Mouse (Mus musculus) CH12.LX (cell line): ENCODE results near the gene Igsf21. TPM values are rescaled to one million over a fixed set of nuclear protein-coding genes. Genes with fewer than 3 reads are reported as not detected.

Experiments
- DNase-seq: peaks from one replicate; pipeline ENCODE4 v3.0.0-alpha.2; 2013; ENCODE audit errors: extremely low read depth
- H3K27ac ChIP-seq: 2 replicates; pipeline ENCODE4 v1.5.1; 2012; ENCODE audit warnings: low read depth, mild to moderate bottlenecking, control low read depth, moderate library complexity; ENCODE audit not compliant: insufficient read depth
- H3K27me3 ChIP-seq: replicated peaks from 2 replicates; pipeline ENCODE3; 2012; ENCODE audit warnings: inconsistent platforms
- H3K36me3 ChIP-seq, 2 experiments: replicated peaks in 1 of 2; 2 replicates each; pipeline versions ENCODE3 to v1.6.1; 2012; ENCODE audit warnings: inconsistent platforms in 1 of 2, low read length in 1 of 2, mild to moderate bottlenecking in 1 of 2, mixed read lengths in 1 of 2, moderate library complexity in 1 of 2; ENCODE audit not compliant: control insufficient read depth in 1 of 2, insufficient read depth in 1 of 2
- H3K4me1 ChIP-seq, 2 experiments: 2 replicates each; pipeline ENCODE4 v1.6.1; 2012; ENCODE audit warnings: inconsistent platforms in 1 of 2, moderate library complexity in 1 of 2; ENCODE audit not compliant: insufficient read depth in 2 of 2, control insufficient read depth in 1 of 2
- H3K4me2 ChIP-seq: 2 replicates; pipeline ENCODE4 v1.6.1; 2012; ENCODE audit warnings: low read depth, mild to moderate bottlenecking, control low read depth; ENCODE audit not compliant: poor library complexity, insufficient read depth, severe bottlenecking
- H3K4me3 ChIP-seq, 3 experiments: fragments of 150-350 bp in 1 of 3; sonication (generic) in 1 of 3; replicated peaks in 1 of 3; 2 replicates each; pipeline versions ENCODE3 to v1.5.1; 2011 to 2012; ENCODE audit warnings: low read depth in 2 of 3, low read length in 2 of 3, mild to moderate bottlenecking in 2 of 3, moderate library complexity in 2 of 3, control low read depth in 1 of 3, improper control_type of control experiment in 1 of 3, inconsistent platforms in 1 of 3, mixed read lengths in 1 of 3; ENCODE audit not compliant: poor library complexity in 1 of 3
- H3K79me2 ChIP-seq: replicated peaks from 2 replicates; pipeline ENCODE4 v1.6.1; 2012; ENCODE audit warnings: mild to moderate bottlenecking, moderate library complexity; ENCODE audit not compliant: control insufficient read depth, poor library complexity, insufficient read depth, severe bottlenecking; ENCODE audit errors: extremely low read depth
- H3K9ac ChIP-seq: 2 replicates; pipeline ENCODE4 v1.6.1; 2012; ENCODE audit warnings: low read depth, mild to moderate bottlenecking, control low read depth, moderate library complexity; ENCODE audit not compliant: insufficient read depth
- H3K9me3 ChIP-seq: replicated peaks from 2 replicates; pipeline ENCODE3; 2012; ENCODE audit warnings: low read length, inconsistent platforms, mixed read lengths
- CHD1 ChIP-seq: IDR thresholded peaks from 2 replicates; pipeline ENCODE4 v1.6.1; 2012; ENCODE audit warnings: low read depth, low read length, improper control_type of control experiment, inconsistent platforms
- CHD2 ChIP-seq: IDR thresholded peaks from 2 replicates; pipeline ENCODE4 v1.6.1; 2011; ENCODE audit warnings: low read length, improper control_type of control experiment
- E2F4 ChIP-seq: IDR thresholded peaks from 2 replicates; pipeline ENCODE4 v1.6.1; 2011; ENCODE audit warnings: low read depth, low read length, improper control_type of control experiment; ENCODE audit not compliant: insufficient replicate concordance
- ELF1 ChIP-seq: IDR thresholded peaks from 2 replicates; pipeline ENCODE4 v1.6.1; 2014; ENCODE audit warnings: low read depth, mild to moderate bottlenecking, inconsistent platforms, low read length, improper control_type of control experiment
- EP300 ChIP-seq: IDR thresholded peaks from 2 replicates; pipeline ENCODE4 v1.6.1; 2011; ENCODE audit warnings: low read length, improper control_type of control experiment
- ETS1 ChIP-seq: conservative IDR thresholded peaks from 2 replicates; pipeline ENCODE4 v1.6.1; 2012; ENCODE audit warnings: low read depth, mild to moderate bottlenecking, inconsistent platforms, low read length, improper control_type of control experiment, moderate library complexity
- GABPA ChIP-seq: IDR thresholded peaks from 2 replicates; pipeline ENCODE4 v1.6.1; 2012; ENCODE audit warnings: low read depth, low read length, improper control_type of control experiment, inconsistent platforms; ENCODE audit not compliant: insufficient replicate concordance
- HCFC1 ChIP-seq: IDR thresholded peaks from 2 replicates; pipeline ENCODE4 v1.6.1; 2012; ENCODE audit warnings: low read depth, mild to moderate bottlenecking, inconsistent platforms, low read length, improper control_type of control experiment
- IRF4 ChIP-seq: IDR thresholded peaks from 2 replicates; pipeline ENCODE4 v1.6.1; 2014; ENCODE audit warnings: low read depth, mild to moderate bottlenecking, inconsistent platforms, low read length, improper control_type of control experiment
- JUN ChIP-seq: IDR thresholded peaks from 2 replicates; pipeline ENCODE4 v1.6.1; 2011; ENCODE audit warnings: low read depth, mild to moderate bottlenecking, low read length, improper control_type of control experiment, moderate library complexity; ENCODE audit not compliant: insufficient read depth
- JUND ChIP-seq: conservative IDR thresholded peaks from 2 replicates; pipeline ENCODE4 v1.6.1; 2011; ENCODE audit warnings: low read depth, low read length, improper control_type of control experiment
- KAT2A ChIP-seq: IDR thresholded peaks from 2 replicates; pipeline ENCODE4 v1.6.1; 2012; ENCODE audit warnings: low read length, improper control_type of control experiment, inconsistent platforms; ENCODE audit not compliant: insufficient replicate concordance
- MAFK ChIP-seq: IDR thresholded peaks from 2 replicates; pipeline ENCODE4 v1.6.1; 2011; ENCODE audit warnings: low read length, improper control_type of control experiment; ENCODE audit not compliant: insufficient replicate concordance
- MAZ ChIP-seq: IDR thresholded peaks from 2 replicates; pipeline ENCODE4 v1.6.1; 2012; ENCODE audit warnings: low read depth, mild to moderate bottlenecking, inconsistent platforms, low read length, improper control_type of control experiment, moderate library complexity
- MXI1 ChIP-seq: IDR thresholded peaks from 2 replicates; pipeline ENCODE4 v1.6.1; 2011; ENCODE audit warnings: mild to moderate bottlenecking, low read depth, low read length, improper control_type of control experiment
- MYC ChIP-seq: IDR thresholded peaks from 2 replicates; pipeline ENCODE4 v1.6.1; 2011; ENCODE audit warnings: low read depth, mild to moderate bottlenecking, improper control_type of control experiment, low read length
- NELFE ChIP-seq: IDR thresholded peaks from 2 replicates; pipeline ENCODE4 v1.6.1; 2011; ENCODE audit warnings: low read depth, low read length, improper control_type of control experiment
- PAX5 ChIP-seq: IDR thresholded peaks from 2 replicates; pipeline ENCODE4 v1.6.1; 2012; ENCODE audit warnings: low read length, inconsistent platforms, mixed read lengths
- POLR2A ChIP-seq: IDR thresholded peaks from 2 replicates; pipeline ENCODE4 v1.6.1; 2011; ENCODE audit warnings: low read depth, mild to moderate bottlenecking, improper control_type of control experiment, low read length
- POLR2AphosphoS2 ChIP-seq: IDR thresholded peaks from 2 replicates; pipeline ENCODE4 v1.6.1; 2011; ENCODE audit warnings: low read depth, low read length, improper control_type of control experiment
- RAD21 ChIP-seq: IDR thresholded peaks from 2 replicates; pipeline ENCODE4 v1.6.1; 2011; ENCODE audit warnings: low read depth, mild to moderate bottlenecking, low read length, improper control_type of control experiment, moderate library complexity
- RCOR1 ChIP-seq: conservative IDR thresholded peaks from 2 replicates; pipeline ENCODE4 v1.6.1; 2012; ENCODE audit warnings: low read depth, mild to moderate bottlenecking, inconsistent platforms, low read length, improper control_type of control experiment
- SIN3A ChIP-seq: IDR thresholded peaks from 2 replicates; pipeline ENCODE4 v1.6.1; 2012; ENCODE audit warnings: low read length, improper control_type of control experiment, inconsistent platforms
- SMC3 ChIP-seq: IDR thresholded peaks from 2 replicates; pipeline ENCODE4 v1.6.1; 2011; ENCODE audit warnings: low read depth, low read length, improper control_type of control experiment
- TBP ChIP-seq: conservative IDR thresholded peaks from 2 replicates; pipeline ENCODE4 v1.6.1; 2011; ENCODE audit warnings: low read depth, low read length, improper control_type of control experiment
- TCF12 ChIP-seq: IDR thresholded peaks from 2 replicates; pipeline ENCODE4 v1.6.1; 2014; ENCODE audit warnings: low read depth, mild to moderate bottlenecking, inconsistent platforms, low read length, improper control_type of control experiment
- UBTF ChIP-seq: IDR thresholded peaks from 2 replicates; pipeline ENCODE4 v1.6.1; 2012; ENCODE audit warnings: low read depth, mild to moderate bottlenecking, inconsistent platforms, low read length, improper control_type of control experiment, moderate library complexity
- USF1 ChIP-seq: IDR thresholded peaks from 2 replicates; pipeline ENCODE4 v1.6.1; 2014; ENCODE audit warnings: low read depth, mild to moderate bottlenecking, inconsistent platforms, low read length, improper control_type of control experiment
- USF2 ChIP-seq: conservative IDR thresholded peaks from 2 replicates; pipeline ENCODE4 v1.6.1; 2011; ENCODE audit warnings: low read depth, low read length, improper control_type of control experiment
- ZC3H11A ChIP-seq: IDR thresholded peaks from 2 replicates; pipeline ENCODE4 v1.6.1; 2012; ENCODE audit warnings: low read depth, mild to moderate bottlenecking, inconsistent platforms, low read length, improper control_type of control experiment
- ZKSCAN1 ChIP-seq: IDR thresholded peaks from 2 replicates; pipeline ENCODE4 v1.6.1; 2012; ENCODE audit warnings: low read depth, inconsistent platforms, low read length, improper control_type of control experiment, borderline replicate concordance
- ZMIZ1 ChIP-seq: IDR thresholded peaks from 2 replicates; pipeline ENCODE4 v1.6.1; 2012; ENCODE audit warnings: low read depth, mild to moderate bottlenecking, inconsistent platforms, low read length, improper control_type of control experiment
- ZNF384 ChIP-seq: IDR thresholded peaks from 2 replicates; pipeline ENCODE4 v1.6.1; 2012; ENCODE audit warnings: low read depth, low read length, improper control_type of control experiment, inconsistent platforms
- dilution Hi-C: fragments of 300-500 bp; cut with MboI; formaldehyde crosslinking; loops from 2 replicates; pipeline ENCODE4 v1.14.3; 2020; ENCODE audit warnings: low sequenced_read_pairs; ENCODE audit not compliant: extremely low pct_unique_long_range_greater_than_20kb, extremely low pct_ligation_motif_present
- in situ Hi-C: fragments of 300-500 bp; cut with MboI; formaldehyde crosslinking; loops from 3 replicates; pipeline ENCODE4 v1.14.3; 2019; ENCODE audit warnings: low sequenced_read_pairs, low pct_ligation_motif_present, low pct_unique_long_range_greater_than_20kb, mixed read lengths
- polyA plus RNA-seq: library from polyadenylated mRNA; unstranded; fragments of >175 nt; gene quantifications from 2 replicates; pipeline ENCODE4 v1.2.1, GENCODE M21; 2012; ENCODE audit warnings: low read depth; ENCODE audit not compliant: insufficient read length
- total RNA-seq, 2 experiments: library from RNA; depleted of rRNA; stranded (reverse); fragments of 300-350 nt in 1 of 2; fragments of >200 nt in 1 of 2; gene quantifications; 2 replicates each; pipeline ENCODE4 v1.2.3; 2012 to 2014

Igsf21 gene
- total and polyA plus RNA-seq, 3 experiments, result not detected

DNA sequence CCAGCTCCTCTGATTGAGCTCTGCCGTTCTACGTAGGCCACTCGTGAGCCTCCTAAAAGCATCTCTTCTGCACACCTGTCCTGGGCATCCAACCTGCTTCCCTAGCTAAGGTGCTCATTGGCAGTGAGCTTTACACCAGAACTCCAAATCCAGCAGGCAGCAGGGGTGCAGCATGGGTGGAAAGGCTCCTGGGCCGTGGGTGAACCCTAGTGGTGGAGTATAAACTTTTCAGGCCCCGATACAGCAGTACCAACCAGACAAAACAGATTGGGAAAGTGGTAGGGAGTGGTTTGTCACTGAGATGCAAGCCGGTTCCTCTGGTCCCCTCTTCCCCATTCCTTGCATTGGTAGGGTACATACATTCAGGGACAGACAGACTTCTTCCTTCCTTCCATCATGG lies 170.2 kb downstream of the Igsf21 start:
- Histone ChIP-seq H3K27me3 (no peaks in the 10 kb centered on the region), H3K4me2 (no peak overlapping the region), H3K4me3 (no peak overlapping the region), H3K79me2 (no peaks in the 10 kb centered on the region), H3K4me1 (no peaks in the 10 kb centered on the region), H3K27ac (no peak overlapping the region), H3K9me3 (peaks cover 46% of the 10 kb centered on the region), H3K36me3 (no peaks in the 10 kb centered on the region), H3K9ac (no peak overlapping the region)
- no peak for DNase-seq
- dilution Hi-C loops, result no loop called here
- in situ Hi-C loops, result no loop called here
- TF ChIP-seq ZMIZ1 (no peak), ZC3H11A (no peak), MAFK (no peak), ZNF384 (no peak), MAZ (no peak), MXI1 (no peak), CHD2 (no peak), PAX5 (no peak), KAT2A (no peak), IRF4 (no peak), NELFE (no peak), RAD21 (no peak), ZKSCAN1 (no peak), POLR2AphosphoS2 (no peak), EP300 (no peak), UBTF (no peak), ELF1 (no peak), JUND (no peak), USF2 (no peak), CHD1 (no peak)

DNA sequence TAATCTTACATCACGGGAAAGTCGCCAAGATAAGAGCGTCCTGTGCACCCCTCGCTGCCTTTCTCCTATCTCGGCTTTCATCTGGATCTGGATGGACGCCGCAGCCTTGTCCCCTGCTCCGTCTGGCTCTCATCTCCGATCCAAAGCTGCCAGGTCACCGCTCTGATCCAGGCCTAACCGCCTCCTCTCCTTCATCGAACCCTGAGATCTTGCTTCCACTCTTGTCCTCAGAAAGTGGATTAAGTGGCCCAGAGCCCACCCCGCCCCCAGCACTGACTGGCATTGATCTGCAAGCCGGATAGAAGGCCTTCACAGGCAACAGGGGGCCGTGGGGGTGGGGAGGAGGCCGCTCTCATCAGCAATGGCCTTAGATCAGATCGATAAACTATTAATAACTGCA lies 175.5 kb downstream of the Igsf21 start:
- H3K79me2 ChIP-seq, result no peaks in the 10 kb centered on the region
- no peak overlapping the region for H3K4me2 ChIP-seq
- H3K27me3 ChIP-seq, result no peaks in the 10 kb centered on the region
- no peak overlapping the region for H3K4me3 ChIP-seq
- peaks cover 70% of the 10 kb centered on the region for H3K9me3 ChIP-seq
- no peak overlapping the region for H3K27ac ChIP-seq
- no peaks in the 10 kb centered on the region for H3K36me3 ChIP-seq
- dilution Hi-C loops, result no loop called here
- no peak for DNase-seq
- in situ Hi-C loops, result no loop called here
- TF ChIP-seq KAT2A, result no peak
- TF ChIP-seq HCFC1, result no peak
- TF ChIP-seq NELFE, result no peak
- no peak for TF ChIP-seq ETS1
- TF ChIP-seq IRF4, result no peak
- no peak for TF ChIP-seq POLR2A
- TF ChIP-seq ZC3H11A, result no peak
- no peak for TF ChIP-seq SMC3
- no peak for TF ChIP-seq USF1
- no peak for TF ChIP-seq SIN3A
- TF ChIP-seq RAD21, result no peak
- TF ChIP-seq MYC, result no peak
- TF ChIP-seq GABPA, result no peak
- no peak for TF ChIP-seq PAX5
- no peak for TF ChIP-seq RCOR1
- TF ChIP-seq TBP, result no peak
- no peak for TF ChIP-seq JUN
- TF ChIP-seq TCF12, result no peak
- TF ChIP-seq ZMIZ1, result no peak
- TF ChIP-seq E2F4, result no peak
- TF ChIP-seq, all 38 proteins: peak for 0
- no peaks in the 10 kb centered on the region for H3K4me1 ChIP-seq
- H3K9ac ChIP-seq, result no peak overlapping the region
